Mouse (Mus musculus) c-Kit-positive CD71-positive TER-119-negative erythroid progenitor cells, embryonic 14.5 days (primary cell): ENCODE measurements around the gene Hist2h4.
"Not testable (repeated sequence)": the region's sequence is repeated elsewhere in the genome, so short reads cannot be mapped to it uniquely, and the experiment has no call there.

ENCODE experiments used
- DNase-seq: peaks from one replicate; pipeline ENCODE4 v3.0.0-alpha.2; 2013; ENCODE audit warnings: low read depth

The Hist2h4 gene

GRCm38 (mm10) chr3:96268776-96269378, 5.8 kb upstream of the Hist2h4 start:
- DNase-seq: not testable (repeated sequence)

GRCm38 (mm10) chr3:96268051-96268775, 5.1 kb upstream of the Hist2h4 start, which contains the start of gene Hist2h3b:
Gene Hist2h3b (plus strand): TSS chr3:96268654.
- peak; percentile 68 for DNase-seq

GRCm38 (mm10) chr3:96267541-96267940, 4.4 kb upstream of the Hist2h4 start:
- DNase-seq: no peak

GRCm38 (mm10) chr3:96266132-96266710, 3.1 kb upstream of the Hist2h4 start:
- DNase-seq: no peak

- DNase-seq: no peak
These were observed 1.4 kb upstream of the Hist2h4 start for GRCm38 (mm10) chr3:96264404-96264949.

GRCm38 (mm10) chr3:96263558-96264403, 670 bp upstream of the Hist2h4 start:
- DNase-seq: no peak

GRCm38 (mm10) chr3:96262216-96262875, 765 bp downstream of the Hist2h4 start:
- DNase-seq: peak; percentile 78

GRCm38 (mm10) chr3:96261623-96262022, 1.5 kb downstream of the Hist2h4 start:
- no peak for DNase-seq

- DNase-seq: no peak
These were observed 2.9 kb downstream of the Hist2h4 start for GRCm38 (mm10) chr3:96260220-96260619.

- no peak for DNase-seq
These were observed 5.9 kb downstream of the Hist2h4 start for GRCm38 (mm10) chr3:96257190-96257589.

- DNase-seq: no peak
These were observed 7.1 kb downstream of the Hist2h4 start for GRCm38 (mm10) chr3:96255926-96256593.

- DNase-seq: peak; percentile 57
These were observed 8.3 kb downstream of the Hist2h4 start for GRCm38 (mm10) chr3:96254683-96255355.

- DNase-seq: no peak
These were observed 11.3 kb downstream of the Hist2h4 start for GRCm38 (mm10) chr3:96251787-96252186.

GRCm38 (mm10) chr3:96250890-96251289, 12.2 kb downstream of the Hist2h4 start:
- no peak for DNase-seq

GRCm38 (mm10) chr3:96249034-96249345, 14.1 kb downstream of the Hist2h4 start:
- DNase-seq: no peak

GRCm38 (mm10) chr3:96248141-96249033, 14.7 kb downstream of the Hist2h4 start:
- no peak for DNase-seq

- peak; percentile 52 for DNase-seq
These were observed 15.6 kb downstream of the Hist2h4 start for GRCm38 (mm10) chr3:96247356-96248140.

- DNase-seq: not testable (repeated sequence)
These were observed 16.7 kb downstream of the Hist2h4 start, which contains the start of gene Hist2h3c1 for GRCm38 (mm10) chr3:96246427-96246856. Gene Hist2h3c1 (plus strand): TSS chr3:96246685.
